Mouse (Mus musculus): ENCODE data around the gene Eif2b4. TPM values are rescaled to one million over a fixed set of nuclear protein-coding genes. Genes with fewer than 3 reads are reported as not detected.

Eif2b4 gene
- polyA plus RNA-seq, 1 experiment from 2014 or later, result 73.3 TPM

GRCm38 (mm10) chr5:31179766-31180630 lies 13.2 kb downstream of the Eif2b4 start, which contains the start of the genes Gm29609 and Gtf3c2:
Gm29609 (minus strand) TSS chr5:31179911.
Gtf3c2 (minus strand) TSS chr5:31180144.
- Histone ChIP-seq H3K4me2 (ENCODE audit: low read depth, low read length) (peak within 1 kb of the TSS; percentile 98), H3K27ac (ENCODE audit: low read length) (peak within 1 kb of the TSS; percentile 96), H3K27me3 (ENCODE audit: control insufficient read depth, insufficient read depth, low read length) (no peaks in the 10 kb centered on the region), H3K9me3 (replicated peaks; ENCODE audit: control insufficient read depth, low read length) (no peaks in the 10 kb centered on the region), H3K36me3 (ENCODE audit: control insufficient read depth, insufficient read depth) (peaks cover 2% of the 10 kb centered on the region; the same call in 1 of the 2 replicates), H3K4me3 (ENCODE audit: low read length) (peak within 1 kb of the TSS; percentile 84), H3K4me1 (ENCODE audit: control insufficient read depth, insufficient read depth, low read length) (peaks cover 8% of the 10 kb centered on the region), H3K9ac (ENCODE audit: low read length) (peak within 1 kb of the TSS; percentile 86)
- peak; percentile 98 for ATAC-seq (replicated peaks; ENCODE audit: extremely low read depth, insufficient read depth, low FRiP score)
- WGBS, result under 1% methylated on average over 59 of the region's 59 CpGs

GRCm38 (mm10) chr5:31179301-31179765 lies 13.9 kb downstream of the Eif2b4 start:
- peak overlapping the region; percentile 84 for H3K4me3 ChIP-seq (ENCODE audit: low read length)
- WGBS, result under 1% methylated on average over 25 of the region's 25 CpGs
- H3K9ac ChIP-seq (ENCODE audit: low read length), result peak overlapping the region; percentile 86
- H3K27me3 ChIP-seq (ENCODE audit: control insufficient read depth, insufficient read depth, low read length), result no peaks in the 10 kb centered on the region
- H3K27ac ChIP-seq (ENCODE audit: low read length), result peak overlapping the region; percentile 96
- H3K36me3 ChIP-seq (ENCODE audit: control insufficient read depth, insufficient read depth), result peaks cover 2% of the 10 kb centered on the region; the same call in 1 of the 2 replicates
- peak overlapping the region; percentile 98 for H3K4me2 ChIP-seq (ENCODE audit: low read depth, low read length)
- H3K4me1 ChIP-seq (ENCODE audit: control insufficient read depth, insufficient read depth, low read length), result peaks cover 8% of the 10 kb centered on the region
- H3K9me3 ChIP-seq (replicated peaks; ENCODE audit: control insufficient read depth, low read length), result no peaks in the 10 kb centered on the region
- ATAC-seq (replicated peaks; ENCODE audit: extremely low read depth, insufficient read depth, low FRiP score), result peak; percentile 35

GRCm38 (mm10) chr5:31168630-31169029 lies 24.6 kb downstream of the Eif2b4 start:
- Histone ChIP-seq H3K9ac (ENCODE audit: low read length) (no peak overlapping the region), H3K27me3 (ENCODE audit: control insufficient read depth, insufficient read depth, low read length) (no peaks in the 10 kb centered on the region), H3K4me2 (ENCODE audit: low read depth, low read length) (no peak overlapping the region), H3K4me3 (ENCODE audit: low read length) (no peak overlapping the region), H3K9me3 (replicated peaks; ENCODE audit: control insufficient read depth, low read length) (no peaks in the 10 kb centered on the region), H3K27ac (ENCODE audit: low read length) (no peak overlapping the region), H3K4me1 (ENCODE audit: control insufficient read depth, insufficient read depth, low read length) (no peaks in the 10 kb centered on the region), H3K36me3 (ENCODE audit: control insufficient read depth, insufficient read depth) (peaks cover 71% of the 10 kb centered on the region)
- no peak for ATAC-seq (replicated peaks; ENCODE audit: extremely low read depth, insufficient read depth, low FRiP score)
- 60% methylated on average over 4 of the region's 4 CpGs for WGBS

- H3K4me2 ChIP-seq (ENCODE audit: low read depth, low read length), result no peak overlapping the region
- H3K4me1 ChIP-seq (ENCODE audit: control insufficient read depth, insufficient read depth, low read length), result no peaks in the 10 kb centered on the region
- H3K4me3 ChIP-seq (ENCODE audit: low read length), result no peak overlapping the region
- H3K9me3 ChIP-seq (replicated peaks; ENCODE audit: control insufficient read depth, low read length), result no peaks in the 10 kb centered on the region
- no peak overlapping the region for H3K9ac ChIP-seq (ENCODE audit: low read length)
- H3K27ac ChIP-seq (ENCODE audit: low read length), result no peak overlapping the region
- no peak for ATAC-seq (replicated peaks; ENCODE audit: extremely low read depth, insufficient read depth, low FRiP score)
- H3K27me3 ChIP-seq (ENCODE audit: control insufficient read depth, insufficient read depth, low read length), result no peaks in the 10 kb centered on the region
- 70% methylated on average over 1 of the region's 1 CpGs for WGBS
- H3K36me3 ChIP-seq (ENCODE audit: control insufficient read depth, insufficient read depth), result peaks cover 63% of the 10 kb centered on the region
Measured at GRCm38 (mm10) chr5:31164878-31165277, 28.4 kb downstream of the Eif2b4 start.

GRCm38 (mm10) chr5:31162462-31162861 lies 30.8 kb downstream of the Eif2b4 start:
- H3K27ac ChIP-seq (ENCODE audit: low read length), result no peak overlapping the region
- ATAC-seq (replicated peaks; ENCODE audit: extremely low read depth, insufficient read depth, low FRiP score), result no peak
- H3K4me1 ChIP-seq (ENCODE audit: control insufficient read depth, insufficient read depth, low read length), result no peaks in the 10 kb centered on the region
- no peaks in the 10 kb centered on the region for H3K9me3 ChIP-seq (replicated peaks; ENCODE audit: control insufficient read depth, low read length)
- H3K4me3 ChIP-seq (ENCODE audit: low read length), result no peak overlapping the region
- no peak overlapping the region for H3K9ac ChIP-seq (ENCODE audit: low read length)
- no peak overlapping the region for H3K4me2 ChIP-seq (ENCODE audit: low read depth, low read length)
- peaks cover 62% of the 10 kb centered on the region for H3K36me3 ChIP-seq (ENCODE audit: control insufficient read depth, insufficient read depth)
- no peaks in the 10 kb centered on the region for H3K27me3 ChIP-seq (ENCODE audit: control insufficient read depth, insufficient read depth, low read length)

GRCm38 (mm10) chr5:31154152-31154553 lies 39.1 kb downstream of the Eif2b4 start, which contains the start of gene Mpv17:
Mpv17 (minus strand) TSS chr5:31154251.
- WGBS, result under 1% methylated on average over 19 of the region's 19 CpGs
- peak; percentile 91 for ATAC-seq (replicated peaks; ENCODE audit: extremely low read depth, insufficient read depth, low FRiP score)
- Histone ChIP-seq H3K4me2 (ENCODE audit: low read depth, low read length) (peak within 1 kb of the TSS; percentile 74), H3K27ac (ENCODE audit: low read length) (peak within 1 kb of the TSS; percentile 66), H3K4me3 (ENCODE audit: low read length) (peak within 1 kb of the TSS; percentile 78), H3K9me3 (replicated peaks; ENCODE audit: control insufficient read depth, low read length) (no peaks in the 10 kb centered on the region), H3K27me3 (ENCODE audit: control insufficient read depth, insufficient read depth, low read length) (no peaks in the 10 kb centered on the region), H3K9ac (ENCODE audit: low read length) (peak within 1 kb of the TSS; percentile 87), H3K36me3 (ENCODE audit: control insufficient read depth, insufficient read depth) (peaks cover 26% of the 10 kb centered on the region), H3K4me1 (ENCODE audit: control insufficient read depth, insufficient read depth, low read length) (peaks cover 13% of the 10 kb centered on the region)

- peaks cover 13% of the 10 kb centered on the region for H3K4me1 ChIP-seq (ENCODE audit: control insufficient read depth, insufficient read depth, low read length)
- peaks cover 21% of the 10 kb centered on the region for H3K36me3 ChIP-seq (ENCODE audit: control insufficient read depth, insufficient read depth)
- peak overlapping the region; percentile 66 for H3K27ac ChIP-seq (ENCODE audit: low read length)
- peak overlapping the region; percentile 78 for H3K4me3 ChIP-seq (ENCODE audit: low read length)
- peak overlapping the region; percentile 74 for H3K4me2 ChIP-seq (ENCODE audit: low read depth, low read length)
- peak; percentile 38 for ATAC-seq (replicated peaks; ENCODE audit: extremely low read depth, insufficient read depth, low FRiP score)
- WGBS, result 27% methylated on average over 6 of the region's 6 CpGs
- H3K9me3 ChIP-seq (replicated peaks; ENCODE audit: control insufficient read depth, low read length), result no peaks in the 10 kb centered on the region
- peak overlapping the region; percentile 87 for H3K9ac ChIP-seq (ENCODE audit: low read length)
- no peaks in the 10 kb centered on the region for H3K27me3 ChIP-seq (ENCODE audit: control insufficient read depth, insufficient read depth, low read length)
Measured at GRCm38 (mm10) chr5:31153516-31154151, 39.6 kb downstream of the Eif2b4 start.

- H3K4me3 ChIP-seq (ENCODE audit: low read length), result no peak overlapping the region
- no peaks in the 10 kb centered on the region for H3K27me3 ChIP-seq (ENCODE audit: control insufficient read depth, insufficient read depth, low read length)
- peaks cover 13% of the 10 kb centered on the region for H3K4me1 ChIP-seq (ENCODE audit: control insufficient read depth, insufficient read depth, low read length)
- H3K4me2 ChIP-seq (ENCODE audit: low read depth, low read length), result no peak overlapping the region
- peaks cover 3% of the 10 kb centered on the region for H3K36me3 ChIP-seq (ENCODE audit: control insufficient read depth, insufficient read depth)
- ATAC-seq (replicated peaks; ENCODE audit: extremely low read depth, insufficient read depth, low FRiP score), result 0 out of 2 replicates have a peak, but pooled peaks have one; percentile 35
- WGBS, result 72% methylated on average over 3 of the region's 3 CpGs
- H3K9me3 ChIP-seq (replicated peaks; ENCODE audit: control insufficient read depth, low read length), result no peaks in the 10 kb centered on the region
- H3K27ac ChIP-seq (ENCODE audit: low read length), result no peak overlapping the region
- H3K9ac ChIP-seq (ENCODE audit: low read length), result no peak overlapping the region
Measured at GRCm38 (mm10) chr5:31151746-31152145, 41.5 kb downstream of the Eif2b4 start.

- no peak overlapping the region for H3K27ac ChIP-seq (ENCODE audit: low read length)
- 66% methylated on average over 4 of the region's 4 CpGs for WGBS
- H3K4me2 ChIP-seq (ENCODE audit: low read depth, low read length), result no peak overlapping the region
- no peaks in the 10 kb centered on the region for H3K9me3 ChIP-seq (replicated peaks; ENCODE audit: control insufficient read depth, low read length)
- H3K27me3 ChIP-seq (ENCODE audit: control insufficient read depth, insufficient read depth, low read length), result no peaks in the 10 kb centered on the region
- no peak for ATAC-seq (replicated peaks; ENCODE audit: extremely low read depth, insufficient read depth, low FRiP score)
- H3K4me1 ChIP-seq (ENCODE audit: control insufficient read depth, insufficient read depth, low read length), result peaks cover 13% of the 10 kb centered on the region
- H3K9ac ChIP-seq (ENCODE audit: low read length), result no peak overlapping the region
- H3K4me3 ChIP-seq (ENCODE audit: low read length), result no peak overlapping the region
- peaks cover 11% of the 10 kb centered on the region for H3K36me3 ChIP-seq (ENCODE audit: control insufficient read depth, insufficient read depth)
Measured at GRCm38 (mm10) chr5:31149781-31150180, 43.4 kb downstream of the Eif2b4 start.
